Mouse (Mus musculus): ENCODE measurements around the gene Dmac1.

DNA sequence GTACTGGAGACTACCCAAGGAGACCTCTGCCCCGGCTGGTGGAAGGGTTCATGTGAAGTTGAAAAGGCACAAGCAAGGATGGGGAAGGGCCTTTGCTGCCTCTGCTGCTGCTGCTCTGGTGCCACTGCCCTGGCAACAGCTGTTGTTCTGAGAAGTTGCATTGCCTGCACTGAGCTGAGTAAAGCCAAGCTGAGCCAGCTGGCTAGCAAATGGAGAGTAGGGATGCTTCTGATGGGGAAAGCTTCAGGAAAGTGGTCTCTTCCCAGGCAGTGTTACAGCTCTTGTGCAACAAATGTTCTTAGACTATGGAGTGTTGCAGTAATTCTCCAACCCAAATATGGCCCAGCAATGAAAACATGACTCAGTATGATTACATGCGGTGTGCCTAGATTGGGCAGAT lies 33.8 kb upstream of the Dmac1 start:
- TF ChIP-seq GATA1 (IDR thresholded peaks at IDR 0.05; ENCODE audit: low read length) (no peak), TAL1 (IDR thresholded peaks at IDR 0.05; ENCODE audit: low read length) (no peak)
